Mouse (Mus musculus): ENCODE data around the gene Ppdpf.
"Not testable (repeated sequence)": the region's sequence is repeated elsewhere in the genome, so short reads cannot be mapped to it uniquely, and the experiment has no call there.

Gene Ppdpf

DNA sequence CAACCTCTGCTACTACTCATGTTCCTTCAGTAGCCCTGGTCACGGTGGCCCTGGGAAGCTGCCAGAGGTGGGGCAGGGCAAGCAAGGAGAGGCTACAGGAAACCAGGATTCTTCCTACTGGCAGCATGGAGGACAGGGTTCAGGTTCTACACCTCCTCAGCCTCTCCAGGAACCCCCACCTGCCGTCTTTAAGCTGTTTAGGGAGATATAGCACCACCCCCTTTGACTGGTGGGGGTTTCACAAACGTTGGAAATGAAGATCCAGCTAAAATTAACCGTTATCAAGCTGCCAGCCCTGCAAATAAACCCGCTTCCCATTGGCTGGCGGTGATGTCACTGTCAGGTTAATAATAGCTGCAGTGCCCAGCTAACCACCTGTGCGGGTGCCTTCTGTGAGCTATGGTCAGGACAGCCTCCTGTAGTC lies 27.9 kb upstream of the Ppdpf start:
- no peak for DNase-seq (ENCODE audit: low spot score)

DNA sequence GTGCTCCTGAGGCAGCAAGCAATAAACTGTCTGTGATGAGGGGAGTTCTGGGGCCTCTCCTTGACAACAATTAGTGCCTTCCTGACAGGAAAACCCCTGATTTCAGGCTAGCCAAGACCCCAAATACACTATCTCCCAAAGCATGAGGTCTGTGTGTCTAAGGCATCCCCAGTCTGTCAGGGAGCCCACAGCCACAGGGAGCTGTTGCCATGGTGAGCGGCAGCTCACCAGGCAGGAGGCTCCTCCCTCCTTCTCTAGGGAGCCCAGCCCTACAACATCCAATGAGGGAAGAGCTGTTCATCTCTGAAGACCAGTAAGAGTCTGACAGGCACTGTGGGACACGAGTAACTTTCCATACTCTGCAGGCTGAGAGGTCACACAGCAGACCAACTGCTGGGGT lies 27.3 kb upstream of the Ppdpf start:
- no peak for DNase-seq (ENCODE audit: low spot score)

DNA sequence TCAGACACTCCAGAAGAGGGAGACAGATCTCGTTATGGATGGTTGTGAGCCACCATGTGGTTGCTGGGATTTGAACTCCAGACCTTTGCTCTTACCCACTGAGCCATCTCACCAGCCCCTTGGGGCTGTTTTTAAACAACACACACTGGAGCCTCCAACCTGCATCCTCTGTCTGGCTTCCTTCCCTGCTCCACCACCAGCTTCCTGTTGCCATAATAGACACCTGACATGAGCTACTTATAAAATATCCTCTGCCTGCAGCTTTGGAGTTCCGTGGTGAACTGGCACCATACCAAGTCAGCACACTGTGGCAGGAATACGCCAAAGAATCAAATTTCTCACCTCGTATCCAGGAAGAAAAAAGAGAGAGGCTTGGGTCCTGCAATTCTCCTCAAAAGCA lies 26.2 kb upstream of the Ppdpf start:
- DNase-seq (ENCODE audit: low spot score): no peak

DNA sequence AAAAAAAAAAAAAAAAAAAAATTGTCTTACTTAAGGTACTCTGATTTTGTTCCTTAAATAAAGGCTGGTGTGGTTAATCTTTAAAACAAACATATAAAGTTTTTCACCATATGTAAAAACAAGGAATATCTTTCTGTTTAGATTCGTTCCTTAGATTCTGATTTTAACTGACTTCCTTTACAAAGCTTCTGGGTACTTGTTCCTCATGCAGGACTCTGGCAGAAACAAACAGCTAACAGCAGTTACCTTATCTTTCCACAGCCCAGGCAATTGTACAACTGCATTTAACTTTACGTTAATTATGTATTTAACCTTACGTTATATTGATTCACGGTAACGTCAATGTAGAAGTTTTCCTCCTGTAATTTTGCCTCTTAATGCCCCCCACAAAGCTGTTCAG lies 20.6 kb upstream of the Ppdpf start:
- no peak for DNase-seq (ENCODE audit: low spot score)

DNA sequence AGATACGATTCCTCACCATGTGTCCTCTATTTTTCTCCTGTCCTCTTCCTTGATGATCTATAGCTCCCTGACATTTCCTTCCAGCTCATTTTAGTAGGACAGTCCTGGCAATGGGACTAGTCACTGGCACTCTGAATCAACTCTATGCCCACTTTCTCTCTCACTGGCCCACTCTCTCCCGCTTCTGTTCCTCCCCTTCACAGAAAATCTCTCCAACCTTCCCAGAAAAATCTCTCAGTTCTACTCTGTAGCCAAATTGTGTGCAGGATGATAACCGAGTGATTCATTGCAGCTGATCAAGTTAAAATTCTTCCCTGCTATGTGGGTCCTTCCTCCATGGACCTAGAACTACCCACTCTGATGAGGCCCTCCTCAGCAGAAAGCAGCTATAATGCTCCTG lies 12.4 kb upstream of the Ppdpf start:
- no peak for DNase-seq (ENCODE audit: low spot score)

DNA sequence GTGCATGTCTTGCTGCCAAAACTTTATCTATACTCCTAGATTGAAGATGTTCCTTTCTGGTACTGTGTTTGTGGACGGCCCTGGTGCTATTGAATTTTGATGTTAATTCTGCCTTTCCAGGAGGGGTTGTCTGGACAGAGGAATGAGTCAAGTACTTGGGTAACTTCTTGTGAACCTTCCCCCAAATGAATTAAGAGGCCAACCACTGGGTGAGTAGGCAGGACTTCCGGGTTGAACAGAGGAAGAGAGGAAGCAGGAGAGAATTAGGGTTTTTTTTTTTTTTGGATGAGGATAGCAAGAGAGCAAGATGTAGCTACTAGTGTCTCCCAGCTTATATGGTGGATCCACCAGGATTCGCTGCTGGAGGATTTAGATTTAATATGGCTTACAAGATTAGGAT lies 9.0 kb upstream of the Ppdpf start:
- no peak for DNase-seq (ENCODE audit: low spot score)

DNA sequence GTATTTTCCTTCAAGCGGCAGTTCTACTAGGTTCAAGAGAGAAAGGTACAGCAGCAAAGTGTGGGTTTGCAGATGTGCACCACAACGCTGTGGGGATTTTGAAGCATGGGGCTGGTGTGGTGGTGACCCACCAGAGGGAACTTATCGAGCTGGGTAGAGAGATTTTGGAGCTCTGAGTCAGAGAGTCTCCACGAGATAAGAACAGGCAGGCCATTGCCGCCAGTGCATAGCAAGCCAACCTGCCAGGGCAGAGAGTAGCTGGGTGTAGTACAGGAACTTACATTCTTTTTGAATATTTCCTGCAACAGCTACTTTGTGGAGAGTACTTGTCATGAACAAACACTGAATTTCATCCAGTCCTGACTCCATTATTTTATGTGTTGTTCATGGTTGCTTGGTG lies 8.6 kb upstream of the Ppdpf start:
- no peak for DNase-seq (ENCODE audit: low spot score)

DNA sequence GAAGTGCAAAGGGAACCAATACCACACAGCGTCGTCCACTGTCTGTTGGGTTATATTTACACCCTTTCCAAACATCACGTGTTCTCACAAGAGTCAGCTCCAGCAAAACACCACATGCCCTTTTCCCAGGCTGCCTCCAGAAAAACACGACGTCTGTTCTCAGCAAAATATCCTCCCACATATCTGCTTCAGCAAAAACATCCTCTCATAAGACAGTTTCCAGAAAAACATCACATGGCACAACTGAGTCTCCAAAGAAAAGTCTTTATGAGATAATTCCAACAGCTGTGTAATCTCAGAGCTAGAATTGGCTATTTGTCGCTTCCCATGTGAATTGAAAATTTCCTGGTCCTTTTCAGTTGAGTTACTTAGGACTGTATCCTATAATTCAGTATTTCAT lies 6.1 kb upstream of the Ppdpf start:
- DNase-seq (ENCODE audit: low spot score): no peak

DNA sequence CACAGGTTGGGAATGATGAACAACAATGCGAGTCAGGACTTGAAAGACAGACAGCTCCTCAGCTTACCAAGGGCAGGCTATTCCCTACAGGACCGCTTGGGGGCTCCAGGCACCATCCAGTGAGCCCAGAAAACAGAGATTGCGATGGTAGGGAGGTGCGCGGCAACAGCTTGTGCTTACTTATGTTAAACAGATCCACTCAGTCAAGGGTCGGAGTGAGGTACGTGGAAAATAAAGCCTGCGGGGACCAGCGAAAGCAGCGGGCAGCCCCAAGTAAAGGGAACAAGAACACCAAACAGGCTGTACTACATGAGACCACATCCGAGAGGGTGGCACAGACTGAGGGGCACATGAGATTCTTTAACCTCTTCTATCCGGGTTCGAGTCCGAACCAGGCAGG lies 412 bp upstream of the Ppdpf start:
- peak; percentile 88 for DNase-seq (ENCODE audit: low spot score)

DNA sequence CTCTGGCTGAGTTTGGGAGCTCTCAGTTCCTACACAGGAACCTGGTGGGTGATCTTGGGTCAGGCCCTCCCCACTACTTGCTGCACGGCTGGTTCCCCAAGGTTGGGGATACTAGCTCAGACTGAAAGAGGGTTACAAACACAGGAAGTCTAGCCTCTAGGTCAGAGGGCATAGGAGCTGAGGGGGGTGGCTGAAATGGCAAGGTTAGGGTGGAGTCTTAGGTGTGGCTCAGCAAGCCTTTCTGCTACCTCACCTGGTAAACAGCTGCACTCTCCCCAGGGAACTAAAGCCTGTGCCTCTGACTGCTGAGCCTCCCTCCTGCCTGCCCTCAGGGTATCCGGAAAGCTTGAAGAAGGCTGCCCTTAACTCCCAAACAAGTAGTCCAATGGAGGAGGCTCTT lies 1.6 kb downstream of the Ppdpf start:
- DNase-seq (ENCODE audit: low spot score): peak; percentile 64

DNA sequence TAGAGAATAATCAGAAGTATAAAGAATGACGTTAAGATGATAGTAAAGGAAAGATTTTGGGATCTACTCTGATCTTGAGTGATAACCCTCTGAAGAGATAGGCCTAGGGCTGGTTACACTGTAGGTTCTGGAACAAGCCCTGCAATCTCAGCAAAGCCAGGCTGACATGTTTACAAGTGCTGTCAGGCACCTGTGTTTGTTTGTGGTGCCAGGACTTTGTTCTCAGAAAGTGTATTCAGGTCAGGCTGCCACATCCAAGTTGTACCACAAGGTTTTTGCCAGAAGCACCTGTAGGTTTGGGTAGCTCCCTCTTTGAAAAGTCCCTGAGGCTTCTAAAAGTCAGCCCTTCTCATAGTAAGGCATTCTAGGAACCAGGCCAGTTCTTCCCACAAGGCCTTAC lies 2.3 kb downstream of the Ppdpf start:
- no peak for DNase-seq (ENCODE audit: low spot score)

DNA sequence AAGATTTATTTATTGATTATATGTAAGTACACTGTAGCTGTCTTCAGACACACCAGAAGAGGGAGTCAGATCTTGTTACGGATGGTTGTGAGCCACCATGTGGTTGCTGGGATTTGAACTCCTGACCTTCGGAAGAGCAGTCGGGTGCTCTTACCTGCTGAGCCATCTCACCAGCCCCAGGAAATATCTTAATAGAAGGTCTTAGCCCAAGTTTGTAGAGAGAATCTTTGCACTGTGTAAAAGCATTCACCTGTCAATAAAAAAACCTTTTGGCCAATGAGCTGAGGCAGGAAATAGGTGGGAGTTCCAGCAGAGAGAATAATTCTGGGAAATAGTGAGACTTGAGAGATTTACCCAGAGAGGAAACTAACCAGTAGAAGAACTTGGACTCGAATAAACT lies 4.3 kb downstream of the Ppdpf start:
- not testable (repeated sequence) for DNase-seq (ENCODE audit: low spot score)

DNA sequence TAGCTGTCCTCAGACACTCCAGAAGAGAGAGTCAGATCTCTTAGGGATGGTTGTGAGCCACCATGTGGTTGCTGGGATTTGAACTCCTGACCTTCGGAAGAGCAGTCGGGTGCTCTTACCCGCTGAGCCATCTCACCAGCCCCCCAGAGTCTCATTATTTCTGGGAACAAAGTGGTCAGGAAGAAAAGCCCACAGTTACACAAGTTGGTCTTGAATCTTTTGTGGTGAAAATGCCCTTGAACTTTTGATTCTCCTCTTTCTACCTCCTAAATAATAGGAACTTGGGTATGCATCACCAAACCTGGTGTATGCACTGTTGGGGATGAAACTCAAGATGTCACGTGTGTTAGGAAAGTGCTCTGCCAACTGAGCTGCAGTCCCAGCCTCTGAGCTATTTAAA lies 4.9 kb downstream of the Ppdpf start:
- no peak for DNase-seq (ENCODE audit: low spot score)

DNA sequence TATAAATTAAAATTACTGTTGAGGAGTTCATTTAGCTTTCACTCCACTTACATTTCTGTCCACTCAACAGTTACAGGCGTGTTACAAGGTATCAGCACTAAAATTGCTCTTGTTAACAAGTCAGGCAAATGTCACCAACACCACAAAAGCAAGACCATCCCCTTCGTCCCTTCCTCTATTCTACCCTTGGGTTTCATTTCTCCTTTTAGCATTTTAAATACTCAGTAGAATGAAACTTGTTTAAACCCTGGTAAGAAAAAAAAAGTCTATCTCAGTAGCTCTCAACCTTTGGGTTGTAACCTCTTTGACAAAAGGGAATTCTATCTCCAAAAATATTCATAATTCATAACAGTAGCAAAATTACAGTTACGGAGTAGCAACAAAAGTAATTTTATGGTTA lies 6.0 kb downstream of the Ppdpf start:
- no peak for DNase-seq (ENCODE audit: low spot score)

DNA sequence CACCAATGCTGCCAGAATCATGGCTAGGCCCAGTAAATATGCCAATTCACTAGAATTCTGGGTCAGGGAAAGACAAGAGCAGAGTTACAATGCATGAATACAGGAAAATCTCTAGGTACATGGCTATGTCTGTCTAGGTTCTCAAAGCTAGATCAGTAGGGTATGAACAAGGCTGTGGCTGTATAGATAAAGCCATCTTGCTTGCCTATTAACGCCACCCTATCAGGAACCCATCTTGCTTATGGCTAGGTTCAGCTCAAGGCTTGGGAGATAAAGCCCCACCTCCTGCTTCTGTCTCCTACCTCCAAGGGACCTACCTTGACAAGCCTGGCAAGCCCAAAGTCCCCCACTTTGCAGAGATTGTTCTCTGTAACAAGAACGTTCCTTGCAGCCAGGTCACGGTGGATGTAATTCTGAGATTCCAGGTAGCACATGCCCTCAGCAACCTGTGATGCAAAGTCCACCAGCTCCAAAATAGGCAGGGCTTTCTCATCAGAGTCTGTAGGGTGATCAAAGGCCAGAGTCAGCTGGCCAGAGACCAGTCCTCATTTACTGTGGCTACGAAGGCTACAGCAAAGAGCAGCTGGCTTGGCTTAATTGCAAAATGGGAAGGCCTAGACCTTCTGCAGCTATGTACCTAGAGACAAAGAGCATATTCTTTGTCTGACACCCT lies 9.7 kb downstream of the Ppdpf start:
- DNase-seq (ENCODE audit: low spot score): no peak

DNA sequence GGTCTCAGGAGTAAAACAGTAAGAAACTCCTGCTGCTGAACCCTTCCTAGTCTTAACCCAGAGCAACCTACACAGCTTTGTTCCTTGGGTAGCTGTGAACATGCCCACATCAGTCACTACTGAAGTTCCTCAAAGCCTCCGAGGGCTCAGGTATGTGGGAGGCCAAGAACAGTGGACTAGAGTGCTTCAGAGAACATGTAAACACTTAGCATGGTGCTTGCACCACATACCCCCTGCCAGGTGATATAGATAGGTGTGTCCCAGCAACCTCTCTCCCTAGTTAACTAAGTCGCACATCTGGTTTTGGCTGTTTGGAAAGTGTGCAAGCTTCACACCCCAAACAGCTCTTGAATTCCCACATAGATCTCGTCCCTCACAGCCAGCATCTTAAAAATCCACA lies 14.6 kb downstream of the Ppdpf start:
- no peak for DNase-seq (ENCODE audit: low spot score)

DNA sequence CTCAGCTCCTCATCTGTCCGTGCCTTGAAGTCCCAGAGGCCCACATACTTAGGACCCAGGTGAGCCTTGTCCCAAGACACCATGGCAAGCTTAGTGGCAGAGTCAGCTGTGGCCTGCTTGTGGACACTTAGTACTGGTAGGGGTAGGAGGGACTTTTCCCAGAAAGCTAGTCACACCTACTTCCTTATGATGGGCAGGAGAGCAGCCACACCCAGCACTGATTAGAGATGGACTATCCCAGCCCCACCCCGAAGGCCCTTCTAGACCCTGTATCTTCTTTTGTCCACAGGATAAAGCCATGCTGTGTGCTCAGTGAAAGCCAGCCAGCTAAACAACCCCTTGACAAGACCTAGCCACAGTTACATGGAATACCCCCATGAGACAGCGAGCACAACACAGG lies 15.4 kb downstream of the Ppdpf start, which contains the start of gene Ptk6:
TSS of gene Ptk6 (minus strand) at position 368 of the 400 bp plus-strand sequence.
- no peak for DNase-seq (ENCODE audit: low spot score)

DNA sequence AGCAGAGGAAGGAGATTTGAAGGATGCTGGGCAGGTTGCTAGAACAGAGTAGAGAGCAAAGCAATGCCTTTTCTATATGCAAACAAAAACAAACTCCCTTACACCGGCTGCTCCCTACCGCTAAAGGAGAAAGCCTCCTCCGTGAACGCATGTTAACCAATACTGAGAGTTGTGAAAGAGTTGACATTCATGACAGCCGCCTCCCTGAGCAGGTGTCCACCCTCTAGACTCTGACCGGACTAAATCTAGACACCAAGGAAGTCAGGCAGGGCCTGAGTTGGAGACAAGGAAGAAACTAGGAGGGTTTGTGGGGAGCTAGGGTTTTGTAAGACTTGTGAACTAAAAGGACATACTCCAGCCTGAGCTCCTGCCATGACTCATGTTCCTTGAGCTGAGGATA lies 15.8 kb downstream of the Ppdpf start:
- DNase-seq (ENCODE audit: low spot score): no peak

DNA sequence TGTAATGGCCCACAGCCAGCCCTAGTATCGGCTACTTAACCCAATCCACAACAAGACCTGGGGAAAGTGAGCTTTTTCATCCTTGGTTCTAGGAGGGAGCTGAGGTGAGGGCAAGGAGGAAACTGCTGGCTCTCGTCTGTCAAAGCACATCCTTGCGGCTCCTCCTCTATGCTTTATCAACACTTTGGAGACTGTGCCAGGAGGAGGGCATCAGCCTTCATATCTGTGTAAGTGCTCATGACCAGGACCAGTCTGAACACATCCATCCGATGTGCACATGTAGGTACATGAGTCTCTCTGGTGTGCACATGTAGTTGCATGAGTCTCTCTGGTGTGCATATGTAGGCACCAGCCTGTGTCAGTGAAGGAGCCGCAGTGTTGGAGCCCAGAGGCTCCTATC lies 18.6 kb downstream of the Ppdpf start:
- DNase-seq (ENCODE audit: low spot score): no peak

DNA sequence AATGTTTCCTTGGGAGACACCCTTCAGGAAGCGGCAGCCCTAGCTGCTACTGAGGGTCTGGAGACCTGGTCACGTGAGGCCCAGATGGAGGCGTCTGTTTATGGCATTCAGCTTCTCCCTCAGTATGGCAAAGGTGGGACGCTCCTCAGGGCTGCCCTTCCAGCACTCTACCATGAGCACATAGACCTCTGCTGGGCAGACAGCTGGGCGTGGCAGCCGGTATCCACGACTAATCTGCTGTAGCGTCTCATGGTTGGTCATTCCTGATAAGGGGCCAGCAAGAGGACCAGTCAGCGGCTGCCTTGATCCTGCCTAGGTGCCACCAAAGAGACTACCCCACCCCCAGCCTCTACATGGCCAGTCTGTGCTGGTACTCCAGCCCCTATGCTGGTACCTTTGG lies 19.1 kb downstream of the Ppdpf start:
- DNase-seq (ENCODE audit: low spot score): no peak

DNA sequence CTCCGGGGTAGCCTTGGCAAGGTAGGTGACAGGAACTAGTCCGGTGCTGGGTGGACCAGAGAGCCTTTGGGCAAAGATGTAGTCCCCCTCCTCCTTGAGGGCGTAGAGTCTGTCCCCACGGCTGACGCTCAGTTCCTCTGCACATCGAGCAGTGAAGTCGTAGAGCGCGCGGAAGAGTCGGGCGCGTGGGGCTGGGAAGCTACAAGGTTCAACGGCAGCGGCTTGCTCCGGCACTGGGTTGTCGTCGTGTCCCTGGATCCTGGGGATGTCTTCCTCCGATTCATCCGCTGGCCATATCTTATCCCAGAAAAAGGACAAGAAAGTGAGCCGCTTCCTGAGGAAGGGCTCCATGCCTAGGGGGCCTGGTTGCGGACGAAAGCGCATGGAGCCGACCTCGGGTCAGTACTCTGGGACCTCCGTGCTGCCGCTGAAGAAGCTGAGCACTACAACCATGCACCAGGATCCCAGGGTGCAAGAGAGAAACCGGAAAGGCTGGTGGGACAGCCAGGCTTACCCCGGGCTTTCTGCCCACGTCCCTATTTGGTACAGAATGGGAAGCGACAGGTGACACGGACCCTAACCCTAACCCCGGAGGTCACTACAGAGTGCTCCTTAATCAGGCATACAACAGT lies 25.5 kb downstream of the Ppdpf start:
- DNase-seq (ENCODE audit: low spot score): no peak

DNA sequence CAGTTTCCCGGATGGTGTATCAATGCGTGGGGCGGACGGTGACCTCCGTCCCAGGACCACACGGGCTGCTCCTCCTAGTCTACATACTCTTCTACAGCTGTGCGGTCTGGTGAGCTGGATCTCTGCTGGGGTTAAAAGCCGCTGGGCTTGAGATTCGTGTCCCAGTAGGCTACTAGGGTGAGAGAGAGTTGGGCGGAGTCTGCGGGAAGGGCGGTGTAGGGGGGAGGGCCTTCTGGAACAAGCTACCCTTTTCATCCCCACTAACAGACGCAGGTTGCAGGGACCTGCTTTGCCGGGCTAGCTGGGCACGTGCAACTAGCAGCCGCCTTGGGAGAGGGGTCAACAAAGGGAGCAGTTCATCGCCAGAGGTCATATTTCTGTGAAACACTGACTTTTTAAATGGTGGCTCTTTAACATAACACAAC lies 26.0 kb downstream of the Ppdpf start, which contains the start of gene Srms:
TSS of gene Srms (minus strand) at position 165 of the 425 bp plus-strand sequence.
- DNase-seq (ENCODE audit: low spot score): peak; percentile 20

DNA sequence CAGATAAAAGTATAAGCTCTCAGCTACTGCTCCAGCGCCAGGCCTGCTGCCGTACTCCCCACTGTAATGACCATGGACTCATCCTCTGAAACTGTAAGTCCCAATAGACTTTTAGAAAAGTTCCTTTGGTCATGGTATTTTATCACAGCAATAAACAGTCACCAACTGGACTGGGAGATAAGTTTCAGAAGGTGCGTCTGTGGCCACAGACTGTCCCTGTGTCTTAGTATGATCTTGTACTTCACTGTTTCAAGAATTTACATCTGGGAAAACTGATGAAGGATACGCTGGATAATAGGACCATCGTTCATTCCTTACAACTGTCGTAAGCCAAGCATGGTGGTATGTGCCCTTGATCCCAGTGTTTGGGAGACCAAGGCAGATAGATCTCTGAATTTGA lies 29.0 kb downstream of the Ppdpf start:
- DNase-seq (ENCODE audit: low spot score): no peak

DNA sequence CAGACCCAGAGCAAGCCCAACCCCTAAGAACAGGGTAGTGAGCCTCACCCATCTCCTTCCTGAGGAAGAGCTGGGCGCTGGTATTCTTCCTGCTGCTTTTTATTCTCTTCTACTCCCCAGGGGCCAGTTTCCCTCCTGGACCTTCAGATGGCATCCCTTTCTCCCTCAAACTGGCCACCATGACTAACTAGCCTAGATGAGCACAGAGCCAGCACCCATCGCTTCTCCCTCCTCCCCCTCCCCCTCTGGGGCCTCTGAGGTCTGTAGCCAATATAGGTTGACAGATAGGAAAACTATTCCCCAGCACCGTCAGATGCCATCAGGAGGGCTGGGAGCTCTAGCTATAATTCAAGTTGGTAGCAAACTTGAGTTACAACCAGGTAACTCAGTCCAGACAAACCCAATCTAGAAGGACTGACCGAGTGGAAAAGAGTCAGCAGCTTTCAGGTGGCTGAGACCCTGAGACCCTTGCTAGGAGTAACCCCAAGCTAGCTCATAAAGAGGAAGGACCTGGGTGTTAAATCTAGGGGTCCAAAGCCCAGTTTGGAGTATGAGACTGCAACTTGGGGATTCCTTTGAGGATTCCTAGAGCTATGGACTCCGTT lies 31.9 kb downstream of the Ppdpf start:
- no peak for DNase-seq (ENCODE audit: low spot score)
